Mouse (Mus musculus): ENCODE data around the gene Cadps.

- TF ChIP-seq CTCF (IDR thresholded peaks at IDR 0.05; ENCODE audit: low read depth) (no peak), EP300 (IDR thresholded peaks at IDR 0.05; ENCODE audit: low read depth) (no peak)
Measured at GRCm38 (mm10) chr14:12455064-12455591, 367.8 kb downstream of the Cadps start.

Measured in liver, postnatal 0 days (tissue).